Mouse (Mus musculus) CH12.LX (cell line): ENCODE results near the gene Ildr1. TPM values are rescaled to one million over a fixed set of nuclear protein-coding genes. Genes with fewer than 3 reads are reported as not detected.

ENCODE experiments used
- DNase-seq: peaks from one replicate; pipeline ENCODE4 v3.0.0-alpha.2; 2013; ENCODE audit errors: extremely low read depth
- H3K27ac ChIP-seq: 2 replicates; pipeline ENCODE4 v1.5.1; 2012; ENCODE audit warnings: low read depth, mild to moderate bottlenecking, control low read depth, moderate library complexity; ENCODE audit not compliant: insufficient read depth
- H3K27me3 ChIP-seq: replicated peaks from 2 replicates; pipeline ENCODE3; 2012; ENCODE audit warnings: inconsistent platforms
- H3K36me3 ChIP-seq, 2 experiments: replicated peaks in 1 of 2; 2 replicates each; pipeline versions ENCODE3 to v1.6.1; 2012; ENCODE audit warnings: inconsistent platforms in 1 of 2, low read length in 1 of 2, mild to moderate bottlenecking in 1 of 2, mixed read lengths in 1 of 2, moderate library complexity in 1 of 2; ENCODE audit not compliant: control insufficient read depth in 1 of 2, insufficient read depth in 1 of 2
- H3K4me1 ChIP-seq, 2 experiments: 2 replicates each; pipeline ENCODE4 v1.6.1; 2012; ENCODE audit warnings: inconsistent platforms in 1 of 2, moderate library complexity in 1 of 2; ENCODE audit not compliant: insufficient read depth in 2 of 2, control insufficient read depth in 1 of 2
- H3K4me2 ChIP-seq: 2 replicates; pipeline ENCODE4 v1.6.1; 2012; ENCODE audit warnings: low read depth, mild to moderate bottlenecking, control low read depth; ENCODE audit not compliant: poor library complexity, insufficient read depth, severe bottlenecking
- H3K4me3 ChIP-seq, 3 experiments: fragments of 150-350 bp in 1 of 3; sonication (generic) in 1 of 3; replicated peaks in 1 of 3; 2 replicates each; pipeline versions ENCODE3 to v1.5.1; 2011 to 2012; ENCODE audit warnings: low read depth in 2 of 3, low read length in 2 of 3, mild to moderate bottlenecking in 2 of 3, moderate library complexity in 2 of 3, control low read depth in 1 of 3, improper control_type of control experiment in 1 of 3, inconsistent platforms in 1 of 3, mixed read lengths in 1 of 3; ENCODE audit not compliant: poor library complexity in 1 of 3
- H3K79me2 ChIP-seq: replicated peaks from 2 replicates; pipeline ENCODE4 v1.6.1; 2012; ENCODE audit warnings: mild to moderate bottlenecking, moderate library complexity; ENCODE audit not compliant: control insufficient read depth, poor library complexity, insufficient read depth, severe bottlenecking; ENCODE audit errors: extremely low read depth
- H3K9ac ChIP-seq: 2 replicates; pipeline ENCODE4 v1.6.1; 2012; ENCODE audit warnings: low read depth, mild to moderate bottlenecking, control low read depth, moderate library complexity; ENCODE audit not compliant: insufficient read depth
- H3K9me3 ChIP-seq: replicated peaks from 2 replicates; pipeline ENCODE3; 2012; ENCODE audit warnings: low read length, inconsistent platforms, mixed read lengths
- BHLHE40 ChIP-seq: IDR thresholded peaks from 2 replicates; pipeline ENCODE4 v1.6.1; 2011; ENCODE audit warnings: mild to moderate bottlenecking, low read depth, low read length, improper control_type of control experiment
- CHD2 ChIP-seq: IDR thresholded peaks from 2 replicates; pipeline ENCODE4 v1.6.1; 2011; ENCODE audit warnings: low read length, improper control_type of control experiment
- ELF1 ChIP-seq: IDR thresholded peaks from 2 replicates; pipeline ENCODE4 v1.6.1; 2014; ENCODE audit warnings: low read depth, mild to moderate bottlenecking, inconsistent platforms, low read length, improper control_type of control experiment
- EP300 ChIP-seq: IDR thresholded peaks from 2 replicates; pipeline ENCODE4 v1.6.1; 2011; ENCODE audit warnings: low read length, improper control_type of control experiment
- ETS1 ChIP-seq: conservative IDR thresholded peaks from 2 replicates; pipeline ENCODE4 v1.6.1; 2012; ENCODE audit warnings: low read depth, mild to moderate bottlenecking, inconsistent platforms, low read length, improper control_type of control experiment, moderate library complexity
- GABPA ChIP-seq: IDR thresholded peaks from 2 replicates; pipeline ENCODE4 v1.6.1; 2012; ENCODE audit warnings: low read depth, low read length, improper control_type of control experiment, inconsistent platforms; ENCODE audit not compliant: insufficient replicate concordance
- HCFC1 ChIP-seq: IDR thresholded peaks from 2 replicates; pipeline ENCODE4 v1.6.1; 2012; ENCODE audit warnings: low read depth, mild to moderate bottlenecking, inconsistent platforms, low read length, improper control_type of control experiment
- IRF4 ChIP-seq: IDR thresholded peaks from 2 replicates; pipeline ENCODE4 v1.6.1; 2014; ENCODE audit warnings: low read depth, mild to moderate bottlenecking, inconsistent platforms, low read length, improper control_type of control experiment
- JUN ChIP-seq: IDR thresholded peaks from 2 replicates; pipeline ENCODE4 v1.6.1; 2011; ENCODE audit warnings: low read depth, mild to moderate bottlenecking, low read length, improper control_type of control experiment, moderate library complexity; ENCODE audit not compliant: insufficient read depth
- KAT2A ChIP-seq: IDR thresholded peaks from 2 replicates; pipeline ENCODE4 v1.6.1; 2012; ENCODE audit warnings: low read length, improper control_type of control experiment, inconsistent platforms; ENCODE audit not compliant: insufficient replicate concordance
- MAZ ChIP-seq: IDR thresholded peaks from 2 replicates; pipeline ENCODE4 v1.6.1; 2012; ENCODE audit warnings: low read depth, mild to moderate bottlenecking, inconsistent platforms, low read length, improper control_type of control experiment, moderate library complexity
- MEF2A ChIP-seq: IDR thresholded peaks from 2 replicates; pipeline ENCODE4 v1.6.1; 2014; ENCODE audit warnings: low read depth, mild to moderate bottlenecking, inconsistent platforms, low read length, improper control_type of control experiment, borderline replicate concordance
- MXI1 ChIP-seq: IDR thresholded peaks from 2 replicates; pipeline ENCODE4 v1.6.1; 2011; ENCODE audit warnings: mild to moderate bottlenecking, low read depth, low read length, improper control_type of control experiment
- NRF1 ChIP-seq: IDR thresholded peaks from 2 replicates; pipeline ENCODE4 v1.6.1; 2014; ENCODE audit warnings: low read depth, mild to moderate bottlenecking, inconsistent platforms, low read length, improper control_type of control experiment, moderate library complexity
- PAX5 ChIP-seq: IDR thresholded peaks from 2 replicates; pipeline ENCODE4 v1.6.1; 2012; ENCODE audit warnings: low read length, inconsistent platforms, mixed read lengths
- RAD21 ChIP-seq: IDR thresholded peaks from 2 replicates; pipeline ENCODE4 v1.6.1; 2011; ENCODE audit warnings: low read depth, mild to moderate bottlenecking, low read length, improper control_type of control experiment, moderate library complexity
- RCOR1 ChIP-seq: conservative IDR thresholded peaks from 2 replicates; pipeline ENCODE4 v1.6.1; 2012; ENCODE audit warnings: low read depth, mild to moderate bottlenecking, inconsistent platforms, low read length, improper control_type of control experiment
- SMC3 ChIP-seq: IDR thresholded peaks from 2 replicates; pipeline ENCODE4 v1.6.1; 2011; ENCODE audit warnings: low read depth, low read length, improper control_type of control experiment
- TBP ChIP-seq: conservative IDR thresholded peaks from 2 replicates; pipeline ENCODE4 v1.6.1; 2011; ENCODE audit warnings: low read depth, low read length, improper control_type of control experiment
- TCF12 ChIP-seq: IDR thresholded peaks from 2 replicates; pipeline ENCODE4 v1.6.1; 2014; ENCODE audit warnings: low read depth, mild to moderate bottlenecking, inconsistent platforms, low read length, improper control_type of control experiment
- UBTF ChIP-seq: IDR thresholded peaks from 2 replicates; pipeline ENCODE4 v1.6.1; 2012; ENCODE audit warnings: low read depth, mild to moderate bottlenecking, inconsistent platforms, low read length, improper control_type of control experiment, moderate library complexity
- USF1 ChIP-seq: IDR thresholded peaks from 2 replicates; pipeline ENCODE4 v1.6.1; 2014; ENCODE audit warnings: low read depth, mild to moderate bottlenecking, inconsistent platforms, low read length, improper control_type of control experiment
- USF2 ChIP-seq: conservative IDR thresholded peaks from 2 replicates; pipeline ENCODE4 v1.6.1; 2011; ENCODE audit warnings: low read depth, low read length, improper control_type of control experiment
- ZC3H11A ChIP-seq: IDR thresholded peaks from 2 replicates; pipeline ENCODE4 v1.6.1; 2012; ENCODE audit warnings: low read depth, mild to moderate bottlenecking, inconsistent platforms, low read length, improper control_type of control experiment
- ZKSCAN1 ChIP-seq: IDR thresholded peaks from 2 replicates; pipeline ENCODE4 v1.6.1; 2012; ENCODE audit warnings: low read depth, inconsistent platforms, low read length, improper control_type of control experiment, borderline replicate concordance
- ZNF384 ChIP-seq: IDR thresholded peaks from 2 replicates; pipeline ENCODE4 v1.6.1; 2012; ENCODE audit warnings: low read depth, low read length, improper control_type of control experiment, inconsistent platforms
- dilution Hi-C: fragments of 300-500 bp; cut with MboI; formaldehyde crosslinking; loops from 2 replicates; pipeline ENCODE4 v1.14.3; 2020; ENCODE audit warnings: low sequenced_read_pairs; ENCODE audit not compliant: extremely low pct_unique_long_range_greater_than_20kb, extremely low pct_ligation_motif_present
- in situ Hi-C: fragments of 300-500 bp; cut with MboI; formaldehyde crosslinking; loops from 3 replicates; pipeline ENCODE4 v1.14.3; 2019; ENCODE audit warnings: low sequenced_read_pairs, low pct_ligation_motif_present, low pct_unique_long_range_greater_than_20kb, mixed read lengths
- polyA plus RNA-seq: library from polyadenylated mRNA; unstranded; fragments of >175 nt; gene quantifications from 2 replicates; pipeline ENCODE4 v1.2.1, GENCODE M21; 2012; ENCODE audit warnings: low read depth; ENCODE audit not compliant: insufficient read length
- total RNA-seq, 2 experiments: library from RNA; depleted of rRNA; stranded (reverse); fragments of 300-350 nt in 1 of 2; fragments of >200 nt in 1 of 2; gene quantifications; 2 replicates each; pipeline ENCODE4 v1.2.3; 2012 to 2014

Gene Ildr1
- total and polyA plus RNA-seq, 3 experiments: 0.34 to 0.81 (median 0.76) TPM

DNA sequence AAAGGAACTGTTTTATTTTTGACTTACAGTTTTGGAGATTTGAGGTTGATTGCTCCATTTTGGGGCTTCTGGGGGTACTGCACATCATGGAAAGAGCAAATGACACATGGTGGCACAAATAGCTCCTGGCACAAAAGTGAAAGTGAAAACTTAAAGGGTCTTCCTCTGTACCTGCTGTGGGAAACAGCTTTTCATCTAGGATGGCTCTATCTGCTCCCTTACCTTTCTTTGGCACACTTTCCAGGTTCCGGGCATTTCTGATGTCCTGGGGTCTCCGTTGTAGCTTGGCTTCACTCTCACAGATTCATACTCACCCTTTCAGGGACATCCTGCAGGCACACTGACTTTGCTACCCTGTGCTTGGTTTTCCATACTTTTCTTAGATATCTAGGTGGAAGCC lies 5.7 kb upstream of the Ildr1 start:
- Histone ChIP-seq H3K4me1 (peaks cover 35 to 72% of the 10 kb centered on the region in 2 experiments), H3K4me2 (peak overlapping the region; percentile 67), H3K9me3 (no peaks in the 10 kb centered on the region), H3K4me3 (no peak overlapping the region), H3K27ac (no peak overlapping the region), H3K9ac (peak overlapping the region; percentile 41), H3K27me3 (no peaks in the 10 kb centered on the region), H3K36me3 (no peaks in the 10 kb centered on the region), H3K79me2 (no peaks in the 10 kb centered on the region)
- dilution Hi-C loops (no loop called here), in situ Hi-C loops (no loop called here)
- DNase-seq: no peak
- TF ChIP-seq ZC3H11A (no peak), GABPA (no peak), USF2 (no peak), ELF1 (no peak), KAT2A (no peak), ZKSCAN1 (no peak), USF1 (no peak), RCOR1 (no peak), UBTF (no peak), CHD2 (no peak), MAZ (no peak), SMC3 (no peak), IRF4 (peak; percentile 61; the same call in 1 of the 2 replicates), PAX5 (no peak), ZNF384 (no peak), TCF12 (no peak), BHLHE40 (no peak), MEF2A (peak; percentile 82; the same call in 1 of the 2 replicates), RAD21 (no peak), JUN (no peak), NRF1 (no peak), TBP (no peak), HCFC1 (no peak), MXI1 (no peak), ETS1 (peak; percentile 47; the same call in 1 of the 2 replicates), EP300 (peak; percentile 42; the same call in 1 of the 2 replicates)
